Mouse (Mus musculus) ES-Bruce4 (cell line): ENCODE data around the gene Ptov1. TPM values are rescaled to one million over a fixed set of nuclear protein-coding genes. Genes with fewer than 3 reads are reported as not detected.

Experiments
- H3K27ac ChIP-seq: 2 replicates; pipeline ENCODE4 v1.5.1; 2012; ENCODE audit warnings: low read length, inconsistent platforms; ENCODE audit not compliant: insufficient read depth
- H3K27me3 ChIP-seq: 2 replicates; pipeline ENCODE4 v1.6.1; 2012; ENCODE audit warnings: mild to moderate bottlenecking, low read length, inconsistent platforms; ENCODE audit not compliant: control insufficient read depth, poor library complexity, insufficient read depth, severe bottlenecking
- H3K36me3 ChIP-seq: 2 replicates; pipeline ENCODE4 v1.6.1; 2012; ENCODE audit warnings: inconsistent platforms, mild to moderate bottlenecking, low read length, moderate library complexity; ENCODE audit not compliant: control insufficient read depth, poor library complexity, insufficient read depth, severe bottlenecking
- H3K4me1 ChIP-seq: one replicate; pipeline ENCODE4 v1.8.1; 2011; ENCODE audit warnings: low read length; ENCODE audit not compliant: control insufficient read depth, insufficient read depth
- H3K4me3 ChIP-seq: 2 replicates; pipeline ENCODE4 v1.5.1; 2011; ENCODE audit warnings: low read depth, mild to moderate bottlenecking, low read length
- H3K9ac ChIP-seq: 2 replicates; pipeline ENCODE4 v1.6.1; 2012; ENCODE audit warnings: low read depth, mild to moderate bottlenecking, inconsistent platforms; ENCODE audit not compliant: poor library complexity, severe bottlenecking
- H3K9me3 ChIP-seq: replicated peaks from 2 replicates; pipeline ENCODE4 v1.6.1; 2012; ENCODE audit warnings: mild to moderate bottlenecking, low read length, inconsistent platforms; ENCODE audit not compliant: control insufficient read depth, poor library complexity, insufficient read depth, severe bottlenecking
- CTCF ChIP-seq: IDR thresholded peaks from one replicate; pipeline ENCODE4 v1.8.1; 2011; ENCODE audit warnings: low read depth, low read length
- EP300 ChIP-seq: IDR thresholded peaks from 2 replicates; pipeline ENCODE4 v1.6.1; 2011; ENCODE audit warnings: low read depth, low read length; ENCODE audit not compliant: insufficient read depth
- POLR2A ChIP-seq: IDR thresholded peaks from one replicate; pipeline ENCODE4 v1.8.1; 2011; ENCODE audit warnings: low read length; ENCODE audit not compliant: insufficient read depth
- polyA plus RNA-seq: library from polyadenylated mRNA; stranded (reverse); fragments of >200 nt; gene quantifications from 2 replicates; pipeline ENCODE4 v1.2.4, GENCODE M21; 2011; ENCODE audit warnings: low read depth; ENCODE audit not compliant: missing spikeins, insufficient read depth, insufficient read length

Ptov1 gene
- polyA plus RNA-seq, 1 experiment, result 153 TPM

GRCm38 (mm10) chr7:44817441-44817840 is 52.1 kb downstream of the Ptov1 start:
- no peaks in the 10 kb centered on the region for H3K9me3 ChIP-seq
- H3K4me3 ChIP-seq, result peak overlapping the region; percentile 98
- H3K4me1 ChIP-seq, result peaks cover 4% of the 10 kb centered on the region
- peaks cover 30% of the 10 kb centered on the region for H3K36me3 ChIP-seq
- TF ChIP-seq CTCF (no peak), POLR2A (no peak), EP300 (no peak)
- H3K27ac ChIP-seq, result peak overlapping the region; percentile 83
- H3K9ac ChIP-seq, result peak overlapping the region; percentile 99
- H3K27me3 ChIP-seq, result no peaks in the 10 kb centered on the region

- TF ChIP-seq POLR2A, result no peak
- no peak for TF ChIP-seq CTCF
- TF ChIP-seq EP300, result no peak
- H3K4me3 ChIP-seq, result peak within 1 kb of the TSS; percentile 98
- H3K4me1 ChIP-seq, result peaks cover 4% of the 10 kb centered on the region
- peak within 1 kb of the TSS; percentile 99 for H3K9ac ChIP-seq
- H3K27me3 ChIP-seq, result no peaks in the 10 kb centered on the region
- H3K36me3 ChIP-seq, result peaks cover 27% of the 10 kb centered on the region
- H3K9me3 ChIP-seq, result no peaks in the 10 kb centered on the region
- H3K27ac ChIP-seq, result peak within 1 kb of the TSS; percentile 83
These were observed 53.0 kb downstream of the Ptov1 start, which contains the start of gene Atf5 for GRCm38 (mm10) chr7:44816470-44817021. Gene Atf5, minus strand, starts transcription at chr7:44816658.

GRCm38 (mm10) chr7:44815721-44816469 is 53.7 kb downstream of the Ptov1 start, which contains the start of the genes Nup62 and Il4i1:
Gene Nup62, plus strand, starts transcription at chr7:44816088.
Gene Il4i1, plus strand, starts transcription at chr7:44816387.
- H3K27me3 ChIP-seq, result no peaks in the 10 kb centered on the region; the same call in 1 of the 2 replicates
- peaks cover 4% of the 10 kb centered on the region for H3K4me1 ChIP-seq
- TF ChIP-seq EP300 (peak; percentile 75; the same call in 1 of the 2 replicates), POLR2A (peak; percentile 32), CTCF (no peak)
- peaks cover 27% of the 10 kb centered on the region for H3K36me3 ChIP-seq
- peak within 1 kb of the TSS; percentile 98 for H3K4me3 ChIP-seq
- H3K9me3 ChIP-seq, result no peaks in the 10 kb centered on the region
- peak within 1 kb of the TSS; percentile 99 for H3K9ac ChIP-seq
- H3K27ac ChIP-seq, result peak within 1 kb of the TSS; percentile 83

GRCm38 (mm10) chr7:44814952-44815553 is 54.5 kb downstream of the Ptov1 start:
- H3K4me1 ChIP-seq, result peaks cover 2% of the 10 kb centered on the region
- peak overlapping the region; percentile 99 for H3K9ac ChIP-seq
- H3K4me3 ChIP-seq, result peak overlapping the region; percentile 43
- no peak for TF ChIP-seq EP300
- no peak for TF ChIP-seq CTCF
- TF ChIP-seq POLR2A, result no peak
- H3K9me3 ChIP-seq, result no peaks in the 10 kb centered on the region
- H3K27me3 ChIP-seq, result no peaks in the 10 kb centered on the region; the same call in 1 of the 2 replicates
- H3K36me3 ChIP-seq, result peaks cover 19% of the 10 kb centered on the region
- no peak overlapping the region for H3K27ac ChIP-seq

DNA sequence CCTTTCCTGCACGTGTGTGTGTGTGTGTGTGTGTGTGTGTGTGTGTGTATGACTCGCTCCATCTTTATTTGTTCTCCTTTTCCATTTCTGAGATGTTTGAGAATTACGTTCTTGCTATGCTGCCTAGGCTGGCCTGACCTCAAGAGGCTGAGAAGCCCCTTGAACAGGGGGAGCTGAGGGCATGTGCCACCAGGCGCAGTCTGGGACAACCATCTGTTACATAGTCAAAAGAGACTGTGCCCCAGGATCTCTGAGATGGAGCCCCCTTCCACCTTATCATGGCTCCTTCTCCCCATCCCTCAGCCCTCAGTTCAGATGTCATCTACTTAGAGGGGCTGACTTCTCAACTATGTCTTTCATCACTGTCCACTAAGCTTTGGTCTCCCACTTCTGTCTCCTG is 55.2 kb downstream of the Ptov1 start:
- H3K9ac ChIP-seq, result 0 out of 2 replicates have a peak overlapping the region, but pooled peaks have one; percentile 99
- H3K4me1 ChIP-seq, result no peaks in the 10 kb centered on the region
- peaks cover 14% of the 10 kb centered on the region for H3K36me3 ChIP-seq
- no peaks in the 10 kb centered on the region; the same call in 1 of the 2 replicates for H3K27me3 ChIP-seq
- no peak overlapping the region for H3K4me3 ChIP-seq
- H3K27ac ChIP-seq, result no peak overlapping the region
- no peaks in the 10 kb centered on the region for H3K9me3 ChIP-seq
- no peak for TF ChIP-seq POLR2A
- TF ChIP-seq CTCF, result no peak
- no peak for TF ChIP-seq EP300

DNA sequence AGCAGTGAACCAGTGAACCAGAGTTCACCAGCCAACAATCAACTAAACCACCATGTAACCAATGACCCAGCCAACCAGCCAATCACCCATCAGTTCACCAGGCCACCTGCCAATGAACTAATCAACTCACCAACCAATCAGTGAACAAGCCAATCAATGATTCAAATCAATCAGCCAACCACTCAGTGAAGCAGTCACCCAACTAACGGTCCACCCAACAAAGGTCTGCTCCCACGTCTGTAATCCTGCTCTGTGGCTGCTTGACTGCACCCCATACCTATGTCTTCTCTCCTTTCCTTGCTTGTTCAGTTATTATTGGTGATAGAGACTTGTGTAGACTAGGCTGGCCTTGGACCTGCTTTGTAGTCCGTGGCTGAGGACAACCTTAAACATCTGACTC is 55.6 kb downstream of the Ptov1 start:
- no peak overlapping the region for H3K4me3 ChIP-seq
- TF ChIP-seq CTCF, result no peak
- no peak for TF ChIP-seq POLR2A
- TF ChIP-seq EP300, result no peak
- H3K9me3 ChIP-seq, result no peaks in the 10 kb centered on the region
- peaks cover 14% of the 10 kb centered on the region for H3K36me3 ChIP-seq
- H3K27me3 ChIP-seq, result no peaks in the 10 kb centered on the region; the same call in 1 of the 2 replicates
- no peak overlapping the region for H3K9ac ChIP-seq
- no peak overlapping the region for H3K27ac ChIP-seq
- H3K4me1 ChIP-seq, result no peaks in the 10 kb centered on the region

Other genes starting within 250 kb of the Ptov1 start
- gene Myh14, start 198.9 kb downstream of the Ptov1 start, polyA plus RNA-seq, result 14.7 and 16.5 TPM in 2 replicates
- gene Izumo2, start 161.0 kb downstream of the Ptov1 start, polyA plus RNA-seq, result 1.8 and 2.2 TPM in 2 replicates
- 52.2 and 62.7 TPM in 2 replicates for gene Vrk3, start 121.4 kb downstream of the Ptov1 start, polyA plus RNA-seq
- gene Zfp473, start 118.7 kb downstream of the Ptov1 start, polyA plus RNA-seq, result 24.4 and 28.4 TPM in 2 replicates
- 90.6 and 109 TPM in 2 replicates for gene Nup62, start 53.7 kb downstream of the Ptov1 start, polyA plus RNA-seq
- gene Il4i1, start 53.4 kb downstream of the Ptov1 start, polyA plus RNA-seq, result 4.7 and 6.4 TPM in 2 replicates
- gene Atf5, start 53.1 kb downstream of the Ptov1 start, polyA plus RNA-seq, result 9.6 and 14.6 TPM in 2 replicates
- 38.1 and 38.3 TPM in 2 replicates for gene Akt1s1, start 20.8 kb downstream of the Ptov1 start, polyA plus RNA-seq
- 33.9 and 46.7 TPM in 2 replicates for gene Tbc1d17, start 20.7 kb downstream of the Ptov1 start, polyA plus RNA-seq
- gene Pnkp, start 12.6 kb downstream of the Ptov1 start, polyA plus RNA-seq, result 22.3 and 30.3 TPM in 2 replicates
- 54.0 and 65.6 TPM in 2 replicates for gene Med25, start 22.9 kb upstream of the Ptov1 start, polyA plus RNA-seq
- gene Fuz, start 26.3 kb upstream of the Ptov1 start, polyA plus RNA-seq, result 15.5 and 17.5 TPM in 2 replicates
- 88.5 and 107 TPM in 2 replicates for gene Ap2a1, start 59.7 kb upstream of the Ptov1 start, polyA plus RNA-seq
- gene Tsks, start 73.4 kb upstream of the Ptov1 start, polyA plus RNA-seq, result not detected in 2 replicates
- gene Cpt1c, start 105.1 kb upstream of the Ptov1 start, polyA plus RNA-seq, result 73.3 and 84.5 TPM in 2 replicates
- 461 and 485 TPM in 2 replicates for gene Prmt1, start 116.8 kb upstream of the Ptov1 start, polyA plus RNA-seq
- gene Irf3, start 127.9 kb upstream of the Ptov1 start, polyA plus RNA-seq, result 56.1 and 57.5 TPM in 2 replicates
- gene Bcl2l12, start 128.9 kb upstream of the Ptov1 start, polyA plus RNA-seq, result 41.9 and 46.8 TPM in 2 replicates
- 64.2 and 73.2 TPM in 2 replicates for gene Scaf1, start 146.6 kb upstream of the Ptov1 start, polyA plus RNA-seq
- gene Rras, start 148.2 kb upstream of the Ptov1 start, polyA plus RNA-seq, result 72.4 and 80.4 TPM in 2 replicates
- 35.0 and 35.5 TPM in 2 replicates for gene Prr12, start 183.1 kb upstream of the Ptov1 start, polyA plus RNA-seq
- gene Nosip, start 192.6 kb upstream of the Ptov1 start, polyA plus RNA-seq, result 58.1 and 62.4 TPM in 2 replicates
- 7.7 and 12.0 TPM in 2 replicates for gene Prrg2, start 192.9 kb upstream of the Ptov1 start, polyA plus RNA-seq
- gene Rcn3, start 222.4 kb upstream of the Ptov1 start, polyA plus RNA-seq, result 66.7 and 88.2 TPM in 2 replicates
- gene Fcgrt, start 234.1 kb upstream of the Ptov1 start, polyA plus RNA-seq, result 2.0 and 2.5 TPM in 2 replicates